Mouse (Mus musculus) testis, adult 2 months (tissue): ENCODE results near the gene Tmem30b. TPM values are rescaled to one million over a fixed set of nuclear protein-coding genes. Genes with fewer than 3 reads are reported as not detected.

Experiments
- H3K27ac ChIP-seq: fragments of 200-500 bp; 2 replicates; pipeline ENCODE4 v1.5.1; 2012; ENCODE audit warnings: low read depth, low read length; ENCODE audit not compliant: control insufficient read depth, insufficient read depth
- H3K27me3 ChIP-seq: fragments of 200-500 bp; 2 replicates; pipeline ENCODE4 v1.6.1; 2012; ENCODE audit warnings: mild to moderate bottlenecking, low read length, moderate library complexity; ENCODE audit not compliant: control insufficient read depth, insufficient read depth
- H3K36me3 ChIP-seq: fragments of 200-500 bp; 2 replicates; pipeline ENCODE4 v1.6.1; 2012; ENCODE audit warnings: mild to moderate bottlenecking, low read length; ENCODE audit not compliant: control insufficient read depth, insufficient read depth
- H3K4me1 ChIP-seq: fragments of 200-500 bp; 2 replicates; pipeline ENCODE4 v1.6.1; 2012; ENCODE audit warnings: low read length; ENCODE audit not compliant: control insufficient read depth, insufficient read depth
- H3K4me3 ChIP-seq: fragments of 200-500 bp; 2 replicates; pipeline ENCODE4 v1.5.1; 2012; ENCODE audit warnings: low read depth, mild to moderate bottlenecking, low read length, moderate library complexity, mixed read lengths; ENCODE audit not compliant: control insufficient read depth
- CTCF ChIP-seq: fragments of 200-500 bp; IDR thresholded peaks from 2 replicates; pipeline ENCODE4 v1.5.1; 2012; ENCODE audit warnings: low read depth, mild to moderate bottlenecking, inconsistent platforms, low read length, moderate library complexity; ENCODE audit not compliant: control insufficient read depth, insufficient read depth, insufficient replicate concordance
- POLR2A ChIP-seq: fragments of 200-500 bp; IDR thresholded peaks from 2 replicates; pipeline ENCODE4 v1.6.1; 2012; ENCODE audit warnings: low read depth, mild to moderate bottlenecking, inconsistent platforms, low read length, moderate library complexity; ENCODE audit not compliant: control insufficient read depth
- polyA plus RNA-seq: library from polyadenylated mRNA; depleted of rRNA; stranded (reverse); fragments of >200 nt; gene quantifications from 2 replicates; pipeline ENCODE4 v1.2.3, GENCODE M21; 2012

The Tmem30b gene
- polyA plus RNA-seq, 1 experiment, result 0.17 TPM

- no peak for TF ChIP-seq POLR2A
- no peak for TF ChIP-seq CTCF
- Histone ChIP-seq H3K4me1 (peaks cover 6% of the 10 kb centered on the region), H3K36me3 (no peaks in the 10 kb centered on the region), H3K27ac (no peak overlapping the region), H3K27me3 (no peaks in the 10 kb centered on the region), H3K4me3 (no peak overlapping the region)
Observed at GRCm38 (mm10) chr12:73525254-73525885, 20.8 kb downstream of the Tmem30b start.

GRCm38 (mm10) chr12:73523066-73523465 is 23.1 kb downstream of the Tmem30b start:
- H3K36me3 ChIP-seq, result no peaks in the 10 kb centered on the region
- TF ChIP-seq CTCF (no peak), POLR2A (no peak)
- H3K4me3 ChIP-seq, result no peak overlapping the region
- H3K27ac ChIP-seq, result no peak overlapping the region
- H3K4me1 ChIP-seq, result no peaks in the 10 kb centered on the region
- H3K27me3 ChIP-seq, result no peaks in the 10 kb centered on the region

- no peaks in the 10 kb centered on the region for H3K4me1 ChIP-seq
- no peaks in the 10 kb centered on the region for H3K36me3 ChIP-seq
- H3K27me3 ChIP-seq, result no peaks in the 10 kb centered on the region
- no peak overlapping the region for H3K27ac ChIP-seq
- no peak overlapping the region for H3K4me3 ChIP-seq
- no peak for TF ChIP-seq POLR2A
- TF ChIP-seq CTCF, result no peak
Observed at GRCm38 (mm10) chr12:73521944-73522343, 24.2 kb downstream of the Tmem30b start.

GRCm38 (mm10) chr12:73521238-73521841 is 24.9 kb downstream of the Tmem30b start:
- Histone ChIP-seq H3K36me3 (no peaks in the 10 kb centered on the region), H3K27ac (no peak overlapping the region), H3K4me3 (no peak overlapping the region), H3K4me1 (no peaks in the 10 kb centered on the region), H3K27me3 (no peaks in the 10 kb centered on the region)
- TF ChIP-seq CTCF, result no peak
- TF ChIP-seq POLR2A, result no peak

GRCm38 (mm10) chr12:73517768-73518167 is 28.4 kb downstream of the Tmem30b start:
- no peak for TF ChIP-seq POLR2A
- Histone ChIP-seq H3K27ac (no peak overlapping the region), H3K4me1 (no peaks in the 10 kb centered on the region), H3K4me3 (no peak overlapping the region), H3K27me3 (no peaks in the 10 kb centered on the region), H3K36me3 (no peaks in the 10 kb centered on the region)

GRCm38 (mm10) chr12:73517022-73517709 is 29.0 kb downstream of the Tmem30b start:
- Histone ChIP-seq H3K27me3 (no peaks in the 10 kb centered on the region), H3K4me1 (no peaks in the 10 kb centered on the region), H3K36me3 (no peaks in the 10 kb centered on the region), H3K27ac (no peak overlapping the region), H3K4me3 (peak overlapping the region; percentile 47)
- TF ChIP-seq POLR2A (no peak), CTCF (peak; percentile 82; the same call in 1 of the 2 replicates)

GRCm38 (mm10) chr12:73516516-73516915 is 29.7 kb downstream of the Tmem30b start:
- no peaks in the 10 kb centered on the region for H3K36me3 ChIP-seq
- no peaks in the 10 kb centered on the region for H3K4me1 ChIP-seq
- peak overlapping the region; percentile 47 for H3K4me3 ChIP-seq
- no peaks in the 10 kb centered on the region for H3K27me3 ChIP-seq
- no peak overlapping the region for H3K27ac ChIP-seq
- 0 out of 2 replicates have a peak, but pooled peaks have one; percentile 7 for TF ChIP-seq CTCF
- TF ChIP-seq POLR2A, result no peak
